Mouse (Mus musculus) right cerebral cortex, postnatal 25 days (tissue): Measurements from ENCODE around the gene Syt9.

Source experiments
- DNase-seq: peaks from one replicate; pipeline ENCODE4 v3.0.0; 2022

Syt9 gene

GRCm38 (mm10) chr7:107370232-107371125, at the start of gene Syt9:
Syt9 (plus strand) TSS chr7:107370728.
- peak; percentile 72 for DNase-seq

GRCm38 (mm10) chr7:107339013-107339412, 31.5 kb upstream of the Syt9 start:
- no peak for DNase-seq

GRCm38 (mm10) chr7:107339560-107340057, 30.9 kb upstream of the Syt9 start:
- DNase-seq: no peak

GRCm38 (mm10) chr7:107340221-107340620, 30.3 kb upstream of the Syt9 start:
- DNase-seq: no peak

- no peak for DNase-seq
These were observed 28.9 kb upstream of the Syt9 start for GRCm38 (mm10) chr7:107341519-107342190.

- DNase-seq: no peak
These were observed 21.3 kb upstream of the Syt9 start for GRCm38 (mm10) chr7:107349201-107349600.

- no peak for DNase-seq
These were observed 8.4 kb upstream of the Syt9 start for GRCm38 (mm10) chr7:107362153-107362552.

- no peak for DNase-seq
These were observed 7.9 kb upstream of the Syt9 start for GRCm38 (mm10) chr7:107362634-107363033.

- DNase-seq: peak; percentile 23
These were observed 795 bp downstream of the Syt9 start for GRCm38 (mm10) chr7:107371126-107371920.

GRCm38 (mm10) chr7:107380562-107380961, 10.0 kb downstream of the Syt9 start:
- DNase-seq: no peak

- no peak for DNase-seq
These were observed 19.1 kb downstream of the Syt9 start for GRCm38 (mm10) chr7:107389604-107390003.

- no peak for DNase-seq
These were observed 22.2 kb downstream of the Syt9 start for GRCm38 (mm10) chr7:107392749-107393148.

- peak; percentile 52 for DNase-seq
These were observed 29.7 kb downstream of the Syt9 start for GRCm38 (mm10) chr7:107400061-107400799.

GRCm38 (mm10) chr7:107403261-107403660, 32.7 kb downstream of the Syt9 start:
- DNase-seq: no peak

- DNase-seq: no peak
These were observed 44.4 kb downstream of the Syt9 start for GRCm38 (mm10) chr7:107414928-107415327.

GRCm38 (mm10) chr7:107417043-107417850, 46.7 kb downstream of the Syt9 start:
- no peak for DNase-seq

- no peak for DNase-seq
These were observed 66.9 kb downstream of the Syt9 start for GRCm38 (mm10) chr7:107437381-107437780.

- DNase-seq: no peak
These were observed 74.1 kb downstream of the Syt9 start for GRCm38 (mm10) chr7:107444579-107444978.

GRCm38 (mm10) chr7:107454660-107455059, 84.1 kb downstream of the Syt9 start:
- DNase-seq: no peak

- DNase-seq: no peak
These were observed 84.6 kb downstream of the Syt9 start for GRCm38 (mm10) chr7:107455118-107455521.

- DNase-seq: no peak
These were observed 90.6 kb downstream of the Syt9 start for GRCm38 (mm10) chr7:107461167-107461566.
